Mouse (Mus musculus): Measurements from ENCODE around the gene Terb1.
A peak's percentile ranks its signal among the peaks of the same experiment; 100 is the strongest.

The Terb1 gene

GRCm38 (mm10) chr8:104452177-104452576 lies 57.5 kb downstream of the Terb1 start:
- DNase-seq (ENCODE audit: low read depth, low spot score): no peak

DNA sequence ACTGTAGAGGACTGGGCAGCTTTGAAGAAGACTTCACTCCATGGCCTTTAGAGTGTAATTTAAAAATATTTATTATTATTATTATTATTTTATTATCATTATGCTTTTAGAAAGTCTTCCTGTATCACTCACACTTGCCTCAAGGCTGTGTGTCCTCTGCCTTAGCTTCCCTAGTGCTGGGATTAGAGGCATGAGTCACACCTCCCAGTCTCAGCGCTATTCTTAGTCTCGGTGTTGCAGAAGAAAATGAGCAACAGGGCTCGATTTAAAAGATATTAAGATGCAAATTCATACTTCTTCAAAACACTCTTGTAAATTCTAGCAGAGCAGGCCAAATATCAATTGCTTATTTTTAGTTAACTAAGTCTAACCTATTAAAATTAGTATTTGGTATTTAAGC lies 60.9 kb downstream of the Terb1 start:
- DNase-seq (ENCODE audit: low read depth, low spot score): no peak

DNA sequence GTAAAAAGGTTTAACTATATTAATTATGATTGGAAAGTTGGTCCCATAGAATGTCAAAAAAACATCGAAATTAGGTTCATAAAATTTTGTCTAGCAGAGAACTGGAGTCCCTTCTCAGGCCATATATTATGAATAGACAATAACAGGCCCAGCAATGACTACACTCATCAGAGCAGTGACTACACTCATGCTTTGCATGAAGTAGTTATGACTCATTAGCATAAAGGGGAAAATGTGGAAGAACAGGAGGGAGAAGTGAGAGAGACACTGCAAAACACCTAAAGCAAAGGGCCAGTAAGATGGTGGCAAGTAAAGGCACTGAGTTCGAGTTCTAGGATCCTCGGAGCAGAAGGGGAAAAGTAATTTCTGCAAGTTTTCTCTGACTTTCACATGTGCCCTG lies 63.7 kb downstream of the Terb1 start:
- DNase-seq (ENCODE audit: low read depth, low spot score): no peak

DNA sequence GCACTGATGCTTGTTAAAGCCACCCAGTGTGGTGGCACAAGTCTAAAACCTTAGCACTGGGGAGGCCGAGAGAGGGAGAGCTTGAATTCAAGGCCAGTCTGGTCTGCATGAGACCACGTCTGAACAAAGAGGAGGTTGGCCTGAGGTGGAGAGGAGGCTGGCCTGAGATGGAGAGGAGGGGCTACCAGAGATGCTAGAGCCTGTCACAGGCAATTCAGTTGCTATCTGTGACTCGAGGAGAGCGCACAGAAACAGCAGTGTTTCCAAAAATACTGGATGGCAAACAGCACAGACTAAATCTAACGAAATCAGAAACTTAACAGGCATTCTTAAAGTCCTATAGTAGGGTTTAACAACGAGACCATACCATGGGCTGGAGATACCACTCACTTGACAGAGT lies 64.5 kb downstream of the Terb1 start:
- DNase-seq (ENCODE audit: low read depth, low spot score): no peak

- DNase-seq (ENCODE audit: low read depth, low spot score): no peak
Measured at GRCm38 (mm10) chr8:104443125-104443679, 66.5 kb downstream of the Terb1 start.

- peak; percentile 77 for DNase-seq (ENCODE audit: low read depth, low spot score)
Measured at GRCm38 (mm10) chr8:104442299-104443124, 67.2 kb downstream of the Terb1 start, which contains the start of gene Dync1li2. Gene Dync1li2 (minus strand): TSS chr8:104443047.

DNA sequence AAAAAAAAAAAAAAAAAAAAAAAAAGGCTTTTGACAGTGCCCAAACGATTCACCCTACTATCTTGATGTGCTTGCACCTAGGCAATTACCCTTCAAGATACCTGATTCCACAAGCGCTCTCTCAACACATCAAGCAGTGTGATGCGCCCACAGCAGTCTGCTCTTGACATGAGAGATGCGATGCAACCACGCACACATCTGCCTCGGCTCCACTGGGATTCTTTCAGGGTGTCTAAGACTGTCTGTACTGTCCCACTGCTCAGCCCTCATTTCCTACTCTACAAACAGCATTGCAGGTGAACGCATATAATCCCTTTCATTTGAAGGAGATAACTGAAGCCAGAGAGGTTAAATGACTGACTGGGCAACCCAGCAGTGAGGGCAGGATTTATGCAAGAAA lies 68.1 kb downstream of the Terb1 start:
- DNase-seq (ENCODE audit: low read depth, low spot score): no peak

DNA sequence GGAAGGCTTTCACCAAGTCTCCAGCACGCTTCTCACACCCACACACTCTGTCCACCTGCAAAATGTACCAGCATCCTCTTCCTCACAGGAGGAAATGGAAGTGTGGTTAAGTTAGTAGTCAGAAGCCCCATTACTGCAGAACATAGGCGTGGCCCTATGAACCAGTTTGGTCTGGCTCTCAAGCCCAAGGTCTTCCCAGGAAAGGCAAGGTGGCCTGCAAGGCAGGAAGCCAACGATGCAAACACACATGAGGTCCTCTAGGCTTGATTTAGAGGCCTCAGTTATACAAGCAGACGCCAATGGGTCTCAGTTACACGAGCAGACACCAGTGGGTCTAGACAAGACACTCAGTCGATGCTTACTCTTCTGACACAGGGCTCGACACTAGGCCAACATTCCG lies 70.2 kb downstream of the Terb1 start:
- DNase-seq (ENCODE audit: low read depth, low spot score): no peak

DNA sequence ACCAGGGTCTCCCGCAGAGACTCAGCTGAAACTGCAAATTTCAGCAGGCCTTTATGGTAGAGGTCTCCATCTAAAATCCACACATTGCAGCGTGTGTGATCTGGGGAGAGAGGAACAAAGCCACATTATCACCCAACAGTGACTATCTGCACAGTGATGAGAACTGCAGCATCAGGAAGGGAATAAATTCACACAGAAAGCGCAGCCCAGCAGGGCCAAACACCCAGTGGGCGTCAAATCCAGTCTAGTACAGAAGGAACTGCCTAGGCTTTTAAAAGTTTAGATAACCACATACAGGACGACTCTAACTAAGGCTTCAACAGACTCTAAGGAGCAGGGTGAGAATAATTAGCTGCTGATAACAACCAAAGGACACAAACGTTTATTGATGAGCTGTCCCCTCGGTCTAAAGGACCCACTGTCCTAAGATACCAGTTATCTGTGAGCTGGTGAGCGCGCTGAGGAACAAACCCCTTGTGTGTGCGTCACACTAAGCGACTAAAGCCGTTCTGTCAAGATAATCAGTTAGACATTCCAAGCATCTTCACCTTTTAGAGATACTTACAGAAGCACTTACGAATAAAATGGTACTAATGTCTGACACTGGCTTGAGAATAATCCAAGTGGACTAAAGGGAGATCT lies 72.1 kb downstream of the Terb1 start:
- no peak for DNase-seq (ENCODE audit: low read depth, low spot score)

DNA sequence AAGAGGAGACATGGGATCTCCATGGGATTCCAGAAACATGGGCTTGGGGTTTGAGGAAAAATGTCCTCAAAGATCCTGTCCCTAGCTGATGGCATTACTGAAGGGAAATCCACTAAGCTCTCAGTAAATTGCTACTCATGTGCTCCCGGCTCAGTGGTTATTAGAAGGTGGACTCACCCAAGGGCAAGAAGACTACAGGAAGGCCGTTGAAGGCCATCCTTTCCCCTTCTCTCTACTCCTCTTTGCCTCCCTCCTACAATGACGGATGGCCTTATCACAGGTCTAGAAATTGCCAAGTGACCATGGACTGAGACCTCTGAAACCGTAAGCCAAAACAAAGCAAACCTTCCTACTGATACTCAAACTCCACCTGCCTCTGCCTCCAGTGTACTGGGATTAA lies 73.1 kb downstream of the Terb1 start:
- DNase-seq (ENCODE audit: low read depth, low spot score): no peak

DNA sequence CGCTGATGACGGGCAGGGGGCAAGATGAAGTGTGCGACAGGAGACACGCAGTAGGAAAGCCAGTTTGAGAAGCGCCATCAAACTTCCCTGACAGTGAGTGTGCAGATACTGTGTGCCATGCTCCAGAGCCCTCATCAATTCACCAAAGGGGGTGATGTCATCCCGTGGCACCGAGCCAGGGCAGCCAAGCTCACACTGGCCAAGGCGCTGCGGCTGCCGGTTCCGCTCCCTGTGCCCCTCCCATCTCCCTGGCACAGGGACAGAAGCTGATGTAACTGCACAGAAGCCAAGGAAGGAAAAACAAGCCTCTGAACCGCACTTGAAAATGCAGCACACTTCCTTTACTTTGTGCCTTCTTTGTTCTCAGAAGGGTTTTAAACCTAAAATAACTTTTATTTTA lies 73.7 kb downstream of the Terb1 start:
- peak; percentile 56 for DNase-seq (ENCODE audit: low read depth, low spot score)

DNA sequence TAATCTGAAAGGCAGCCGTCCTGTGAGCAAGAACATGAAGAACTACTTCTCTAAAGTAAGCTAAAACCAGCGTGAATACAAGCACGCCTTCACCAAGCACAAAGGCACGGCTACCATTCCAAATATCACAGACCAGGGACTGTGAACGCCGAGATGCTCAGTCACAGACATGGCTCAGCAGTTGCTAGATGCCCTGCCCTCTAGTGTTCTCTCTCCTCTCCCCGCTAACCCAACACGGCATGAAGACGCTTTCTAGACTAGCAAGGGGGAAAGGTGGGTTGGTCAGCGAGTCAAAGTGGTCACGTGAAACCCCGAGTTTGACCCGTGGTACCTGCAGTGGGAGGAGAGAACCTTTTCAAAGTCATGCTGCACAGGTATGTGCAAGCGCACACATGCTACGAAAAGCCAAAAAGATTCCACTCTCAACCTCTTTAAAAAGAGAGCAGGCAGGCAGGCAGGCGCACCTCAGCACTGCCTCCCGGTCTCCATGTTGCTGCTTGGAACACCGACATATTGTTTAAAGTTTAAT lies 74.8 kb downstream of the Terb1 start:
- DNase-seq (ENCODE audit: low read depth, low spot score): no peak

- DNase-seq (ENCODE audit: low read depth, low spot score): no peak
Measured at GRCm38 (mm10) chr8:104434275-104434674, 75.4 kb downstream of the Terb1 start.

GRCm38 (mm10) chr8:104433191-104433842 lies 76.4 kb downstream of the Terb1 start:
- DNase-seq (ENCODE audit: low read depth, low spot score): no peak

DNA sequence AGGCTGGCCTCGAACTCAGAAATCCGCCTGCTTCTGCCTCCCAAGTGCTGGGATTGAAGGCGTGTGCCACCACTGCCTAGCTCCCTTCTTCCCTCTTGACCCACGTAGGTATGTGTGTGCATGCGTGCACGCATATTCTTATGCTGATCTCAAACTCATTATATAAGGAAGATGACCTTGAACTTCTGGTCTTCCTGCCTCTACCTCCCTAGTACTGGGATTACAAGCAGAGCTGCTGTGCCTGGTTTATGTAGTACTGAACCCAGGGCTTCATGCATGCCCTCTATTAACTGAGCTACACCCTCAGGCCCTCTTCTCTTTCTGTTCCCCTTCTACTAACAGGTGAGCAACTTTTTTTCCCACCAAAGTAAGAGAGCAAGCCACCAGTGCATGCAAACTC lies 77.1 kb downstream of the Terb1 start:
- no peak for DNase-seq (ENCODE audit: low read depth, low spot score)

DNA sequence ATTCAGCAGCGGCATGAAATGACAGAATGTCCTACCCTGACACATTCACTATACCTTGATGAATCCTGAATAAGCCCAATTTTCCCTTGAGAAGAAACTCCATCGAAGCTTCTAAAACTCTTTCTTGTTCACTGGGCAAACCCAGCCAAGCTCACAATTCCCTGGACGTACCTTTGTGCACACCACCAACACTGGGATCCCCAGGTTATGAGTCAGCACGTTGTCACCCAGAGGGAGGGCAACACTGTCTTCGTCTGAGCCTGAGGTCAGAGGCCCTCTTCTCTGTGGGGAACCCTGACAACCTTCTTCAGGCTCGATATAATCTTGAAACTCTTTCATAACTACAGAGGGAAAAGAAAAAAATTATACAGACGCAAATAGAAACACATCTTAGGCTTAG lies 79.5 kb downstream of the Terb1 start:
- no peak for DNase-seq (ENCODE audit: low read depth, low spot score)

DNA sequence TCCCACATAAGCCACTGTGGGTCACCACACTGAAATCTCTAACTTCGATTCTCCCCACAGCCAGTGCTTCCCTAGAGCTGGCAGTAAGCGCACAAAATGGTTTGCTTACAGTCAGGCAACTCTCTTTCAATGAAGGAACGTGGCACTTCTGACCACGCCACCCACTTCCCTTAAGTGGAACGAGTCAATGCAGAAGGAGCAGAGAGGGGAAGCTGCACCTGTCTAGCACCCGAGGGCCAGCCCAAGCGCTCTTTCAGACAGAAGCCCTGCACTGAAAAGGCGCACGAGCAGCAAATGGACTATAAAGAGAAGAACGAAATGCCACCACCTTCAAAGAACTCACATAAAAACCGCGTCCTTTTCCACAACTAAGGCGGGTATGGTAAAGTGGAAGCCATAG lies 82.0 kb downstream of the Terb1 start:
- DNase-seq (ENCODE audit: low read depth, low spot score): no peak

GRCm38 (mm10) chr8:104422313-104422712 lies 87.4 kb downstream of the Terb1 start:
- DNase-seq (ENCODE audit: low read depth, low spot score): no peak

DNA sequence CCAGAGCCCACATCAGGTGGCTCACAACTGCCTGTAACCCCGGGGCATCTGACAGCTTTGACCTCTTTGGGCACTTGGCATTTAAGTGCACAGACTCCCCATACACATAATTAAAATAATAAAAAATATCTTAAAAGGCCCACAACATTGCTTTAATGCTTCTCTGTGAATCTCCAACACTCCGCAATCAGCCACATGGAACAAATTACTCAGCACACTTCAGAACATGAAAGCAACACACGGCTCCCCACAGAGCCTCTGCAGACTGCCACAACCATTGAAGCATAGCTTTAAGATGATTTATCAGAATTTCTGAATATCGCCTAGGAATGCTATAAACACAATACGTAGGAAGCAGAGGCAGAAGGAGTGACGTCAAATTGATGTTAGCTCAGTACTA lies 93.7 kb downstream of the Terb1 start:
- DNase-seq (ENCODE audit: low read depth, low spot score): no peak

GRCm38 (mm10) chr8:104414204-104414603 lies 95.5 kb downstream of the Terb1 start:
- DNase-seq (ENCODE audit: low read depth, low spot score): no peak

DNA sequence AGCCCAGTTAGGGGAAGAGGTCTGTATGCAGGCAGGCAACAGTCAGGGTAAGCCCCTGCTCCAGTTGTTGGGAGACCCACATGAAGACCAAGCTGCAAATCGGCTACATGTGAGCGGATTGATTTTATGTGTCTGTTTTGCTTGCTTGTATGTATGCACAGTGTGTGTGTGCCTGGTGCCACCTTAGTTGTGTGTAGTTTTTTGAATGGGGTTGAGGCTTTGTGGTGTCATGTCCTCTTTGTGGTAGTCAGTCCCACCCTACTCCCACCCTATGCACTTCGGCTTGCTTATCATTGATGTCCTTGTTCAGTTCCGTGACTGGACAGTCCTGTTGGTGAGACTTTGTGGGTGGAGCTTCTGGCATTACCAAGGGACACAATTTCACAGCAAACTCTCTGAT lies 95.9 kb downstream of the Terb1 start:
- DNase-seq (ENCODE audit: low read depth, low spot score): no peak
